Mouse (Mus musculus): Measurements from ENCODE around the gene Krtap19-5. TPM values are rescaled to one million over a fixed set of nuclear protein-coding genes. Genes with fewer than 3 reads are reported as not detected.
A peak's percentile ranks its signal among the peaks of the same experiment; 100 is the strongest.

Krtap19-5 gene
- polyA plus RNA-seq (2015; fragmentation: Nextera tagmentation; extraction: Ambion mirVana): not detected in 2 replicates

DNA sequence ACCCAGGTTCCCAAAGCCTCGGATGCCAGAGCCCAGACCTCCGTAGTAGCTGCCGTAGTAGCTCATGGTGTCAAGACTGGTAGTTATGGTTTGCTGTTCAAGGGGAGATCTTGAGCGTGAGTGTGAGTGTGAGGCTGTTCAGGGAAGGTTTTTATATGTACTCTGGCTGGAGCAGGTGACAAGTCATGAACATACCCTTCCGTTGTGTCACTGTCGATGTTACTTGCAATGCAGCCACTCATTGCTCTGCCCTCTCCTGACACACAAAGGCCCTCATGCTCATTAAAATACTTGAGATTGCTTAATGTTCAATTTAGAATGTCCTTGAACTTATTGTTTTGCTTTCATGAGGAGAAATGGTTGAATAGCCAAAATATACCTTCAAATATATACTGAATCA, at the start of gene Krtap19-5:
Gene Krtap19-5 (minus strand): TSS at position 101 of the 400 bp plus-strand sequence.
- Histone ChIP-seq H3K4me1 (replicated peaks; ENCODE audit: control insufficient read depth, insufficient read depth) (no peaks in the 10 kb centered on the region), H3K9ac (ENCODE audit: low read length) (no peak within 1 kb of the TSS), H3K4me3 (ENCODE audit: low read depth, low read length) (no peak within 1 kb of the TSS), H3K27me3 (ENCODE audit: control insufficient read depth, insufficient read depth, low read length) (no peaks in the 10 kb centered on the region), H3K4me2 (replicated peaks; ENCODE audit: low read depth) (no peak within 1 kb of the TSS), H3K36me3 (ENCODE audit: control insufficient read depth, insufficient read depth, low read length) (no peaks in the 10 kb centered on the region), H3K9me3 (ENCODE audit: control insufficient read depth, low read length) (no peaks in the 10 kb centered on the region), H3K27ac (replicated peaks) (no peak within 1 kb of the TSS)
- ATAC-seq (ENCODE audit: low FRiP score, low TSS enrichment): no peak
- 88% methylated on average over 6 of the region's 6 CpGs for WGBS
- no peak for DNase-seq (ENCODE audit: low spot score)
- TF ChIP-seq CTCF (IDR thresholded peaks at IDR 0.05; ENCODE audit: low read depth): no peak
- TF ChIP-seq EP300 (optimal IDR thresholded peaks at IDR 0.05): no peak

DNA sequence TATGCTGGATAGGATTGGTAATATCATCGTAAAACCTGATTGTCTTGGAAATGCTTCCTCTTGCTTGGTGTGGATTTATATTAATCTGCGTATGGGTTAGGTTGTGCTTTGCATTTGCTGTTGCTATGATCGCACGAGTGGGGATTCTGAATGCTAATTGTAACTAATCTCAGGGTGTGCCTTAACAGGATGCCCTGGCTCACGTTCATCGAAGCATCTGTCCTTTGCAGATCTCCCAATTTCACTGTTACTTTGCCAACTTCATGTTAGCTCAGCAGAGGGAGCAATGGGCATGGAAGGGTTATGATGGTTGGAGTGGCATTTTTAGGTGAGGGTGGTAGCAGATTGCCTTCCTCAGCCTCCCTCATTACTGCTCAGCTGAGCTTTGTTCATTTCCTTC, 44.8 kb upstream of the Krtap19-5 start:
- Histone ChIP-seq H3K4me3 (ENCODE audit: low read depth, low read length) (no peak overlapping the region), H3K4me2 (replicated peaks; ENCODE audit: low read depth) (no peak overlapping the region), H3K27ac (replicated peaks) (no peak overlapping the region), H3K27me3 (ENCODE audit: control insufficient read depth, insufficient read depth, low read length) (no peaks in the 10 kb centered on the region), H3K9me3 (ENCODE audit: control insufficient read depth, low read length) (no peaks in the 10 kb centered on the region), H3K36me3 (ENCODE audit: control insufficient read depth, insufficient read depth, low read length) (no peaks in the 10 kb centered on the region), H3K4me1 (replicated peaks; ENCODE audit: control insufficient read depth, insufficient read depth) (no peaks in the 10 kb centered on the region), H3K9ac (ENCODE audit: low read length) (no peak overlapping the region)
- ATAC-seq (ENCODE audit: low FRiP score, low TSS enrichment) (no peak), DNase-seq (ENCODE audit: low spot score) (no peak)
- TF ChIP-seq EP300 (optimal IDR thresholded peaks at IDR 0.05) (no peak), CTCF (IDR thresholded peaks at IDR 0.05; ENCODE audit: low read depth) (no peak)
- 76% methylated on average over 6 of the region's 6 CpGs for WGBS

DNA sequence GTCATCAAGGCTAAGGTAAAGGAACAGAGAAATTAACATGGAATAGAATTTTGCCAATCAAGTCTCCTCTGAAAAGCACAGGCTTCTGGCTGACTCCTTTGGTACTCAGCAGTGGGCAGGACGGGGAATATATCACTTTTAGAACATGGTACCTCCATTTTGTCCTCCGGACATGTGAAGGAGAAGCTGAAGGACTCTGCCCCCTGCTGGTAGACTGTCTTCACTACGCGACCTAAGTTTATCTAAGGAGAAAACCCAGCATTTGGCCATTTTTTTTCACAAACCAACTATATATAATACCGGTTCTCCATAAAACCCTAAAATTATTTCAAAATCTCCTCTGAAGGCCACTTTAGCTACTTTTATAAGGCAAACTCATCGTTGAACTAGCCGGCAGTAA, 42.0 kb upstream of the Krtap19-5 start:
- ATAC-seq (ENCODE audit: low FRiP score, low TSS enrichment) (no peak), DNase-seq (ENCODE audit: low spot score) (no peak)
- Histone ChIP-seq H3K9me3 (ENCODE audit: control insufficient read depth, low read length) (no peaks in the 10 kb centered on the region), H3K36me3 (ENCODE audit: control insufficient read depth, insufficient read depth, low read length) (no peaks in the 10 kb centered on the region), H3K9ac (ENCODE audit: low read length) (no peak overlapping the region), H3K4me2 (replicated peaks; ENCODE audit: low read depth) (no peak overlapping the region), H3K27me3 (ENCODE audit: control insufficient read depth, insufficient read depth, low read length) (no peaks in the 10 kb centered on the region), H3K4me1 (replicated peaks; ENCODE audit: control insufficient read depth, insufficient read depth) (no peaks in the 10 kb centered on the region), H3K4me3 (ENCODE audit: low read depth, low read length) (no peak overlapping the region), H3K27ac (replicated peaks) (no peak overlapping the region)
- TF ChIP-seq CTCF (IDR thresholded peaks at IDR 0.05; ENCODE audit: low read depth): peak; percentile 49
- TF ChIP-seq EP300 (optimal IDR thresholded peaks at IDR 0.05): no peak
- 66% methylated on average over 7 of the region's 7 CpGs for WGBS

DNA sequence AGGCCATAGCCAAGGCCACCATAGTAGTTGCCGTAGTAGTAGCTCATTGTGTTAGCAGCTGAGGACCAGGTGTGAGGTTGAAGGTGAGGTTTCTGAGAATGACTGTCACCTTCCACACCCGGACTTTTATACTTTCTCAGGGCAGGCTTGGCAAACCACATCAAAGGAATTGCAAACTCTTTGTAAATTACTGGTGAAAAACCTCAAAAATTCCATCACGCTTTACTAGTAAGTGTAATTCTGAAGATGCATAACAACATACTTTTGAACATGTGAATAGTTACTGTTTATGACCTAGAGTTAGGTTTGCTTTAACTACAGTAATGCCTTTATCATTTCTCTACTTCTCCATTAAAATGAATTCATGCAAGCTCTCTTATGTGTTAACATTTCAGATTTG, 35.9 kb upstream of the Krtap19-5 start, which contains the start of gene Krtap19-9b:
Gene Krtap19-9b (minus strand): TSS at position 101 of the 400 bp plus-strand sequence.
- Histone ChIP-seq H3K36me3 (ENCODE audit: control insufficient read depth, insufficient read depth, low read length) (no peaks in the 10 kb centered on the region), H3K4me1 (replicated peaks; ENCODE audit: control insufficient read depth, insufficient read depth) (no peaks in the 10 kb centered on the region), H3K27me3 (ENCODE audit: control insufficient read depth, insufficient read depth, low read length) (no peaks in the 10 kb centered on the region), H3K4me3 (ENCODE audit: low read depth, low read length) (no peak within 1 kb of the TSS), H3K4me2 (replicated peaks; ENCODE audit: low read depth) (no peak within 1 kb of the TSS), H3K27ac (replicated peaks) (no peak within 1 kb of the TSS), H3K9ac (ENCODE audit: low read length) (no peak within 1 kb of the TSS), H3K9me3 (ENCODE audit: control insufficient read depth, low read length) (no peaks in the 10 kb centered on the region)
- DNase-seq (ENCODE audit: low spot score) (no peak), ATAC-seq (ENCODE audit: low FRiP score, low TSS enrichment) (no peak)
- 83% methylated on average over 3 of the region's 3 CpGs for WGBS
- no peak for TF ChIP-seq CTCF (IDR thresholded peaks at IDR 0.05; ENCODE audit: low read depth)

DNA sequence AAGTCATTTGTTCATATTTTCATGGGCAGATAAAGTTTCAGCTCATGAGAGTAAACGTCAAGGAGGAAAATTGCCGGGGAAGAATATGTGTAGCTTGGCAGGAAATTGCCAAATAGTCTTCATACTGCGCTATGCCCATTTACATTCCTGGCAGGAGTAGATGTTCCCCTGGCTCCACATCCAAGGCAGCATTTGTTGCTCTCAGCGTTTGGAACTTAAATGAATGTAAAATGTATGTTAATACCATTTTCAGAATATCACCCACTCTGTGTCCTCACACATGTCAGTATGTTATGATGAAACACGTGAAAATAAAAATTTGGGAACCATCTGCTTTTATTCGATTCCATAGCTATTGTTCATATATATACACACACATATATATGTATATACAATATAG, 9.4 kb downstream of the Krtap19-5 start:
- no peaks in the 10 kb centered on the region for H3K9me3 ChIP-seq (ENCODE audit: control insufficient read depth, low read length)
- H3K27me3 ChIP-seq (ENCODE audit: control insufficient read depth, insufficient read depth, low read length): no peaks in the 10 kb centered on the region
- TF ChIP-seq CTCF (IDR thresholded peaks at IDR 0.05; ENCODE audit: low read depth) (no peak), EP300 (optimal IDR thresholded peaks at IDR 0.05) (no peak)
- no peak overlapping the region for H3K9ac ChIP-seq (ENCODE audit: low read length)
- no peaks in the 10 kb centered on the region for H3K36me3 ChIP-seq (ENCODE audit: control insufficient read depth, insufficient read depth, low read length)
- no peak for ATAC-seq (ENCODE audit: low FRiP score, low TSS enrichment)
- WGBS: 78% methylated on average over 6 of the region's 6 CpGs
- no peaks in the 10 kb centered on the region for H3K4me1 ChIP-seq (replicated peaks; ENCODE audit: control insufficient read depth, insufficient read depth)
- H3K27ac ChIP-seq (replicated peaks): no peak overlapping the region
- H3K4me3 ChIP-seq (ENCODE audit: low read depth, low read length): no peak overlapping the region
- no peak for DNase-seq (ENCODE audit: low spot score)
- no peak overlapping the region for H3K4me2 ChIP-seq (replicated peaks; ENCODE audit: low read depth)

DNA sequence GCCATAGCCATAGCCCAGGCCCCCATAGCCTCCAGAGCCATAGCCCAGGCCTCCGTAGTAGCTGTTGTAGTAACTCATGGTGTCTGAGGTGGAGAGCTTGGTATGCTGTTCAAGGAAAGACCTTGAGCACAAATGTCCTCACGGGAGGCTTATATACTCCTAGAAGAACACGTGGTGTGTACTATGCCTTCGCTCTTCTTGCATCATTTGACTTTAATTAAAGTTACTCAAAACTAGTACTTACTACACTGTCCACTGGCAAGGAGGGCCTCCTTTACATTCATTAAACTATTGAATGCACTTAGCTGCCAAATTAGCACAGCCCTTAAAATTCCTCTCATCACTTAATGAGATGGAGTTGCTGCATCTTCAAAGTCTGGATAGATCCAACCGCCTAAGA, 11.3 kb downstream of the Krtap19-5 start, which contains the start of gene Krtap19-4:
Gene Krtap19-4 (minus strand): TSS at position 101 of the 400 bp plus-strand sequence.
- no peaks in the 10 kb centered on the region for H3K27me3 ChIP-seq (ENCODE audit: control insufficient read depth, insufficient read depth, low read length)
- no peak within 1 kb of the TSS for H3K27ac ChIP-seq (replicated peaks)
- DNase-seq (ENCODE audit: low spot score): no peak

More for the DNA sequence above, 11.3 kb downstream of the Krtap19-5 start, which contains the start of gene Krtap19-4:
- no peak for ATAC-seq (ENCODE audit: low FRiP score, low TSS enrichment)
- no peaks in the 10 kb centered on the region for H3K9me3 ChIP-seq (ENCODE audit: control insufficient read depth, low read length)
- no peaks in the 10 kb centered on the region for H3K36me3 ChIP-seq (ENCODE audit: control insufficient read depth, insufficient read depth, low read length)
- no peak within 1 kb of the TSS for H3K4me3 ChIP-seq (ENCODE audit: low read depth, low read length)
- H3K9ac ChIP-seq (ENCODE audit: low read length): no peak within 1 kb of the TSS
- no peaks in the 10 kb centered on the region for H3K4me1 ChIP-seq (replicated peaks; ENCODE audit: control insufficient read depth, insufficient read depth)
- 84% methylated on average over 5 of the region's 5 CpGs for WGBS
- no peak within 1 kb of the TSS for H3K4me2 ChIP-seq (replicated peaks; ENCODE audit: low read depth)
- TF ChIP-seq EP300 (optimal IDR thresholded peaks at IDR 0.05) (no peak), CTCF (IDR thresholded peaks at IDR 0.05; ENCODE audit: low read depth) (no peak)
